ENCODE assay signal across 21 mouse cellular contexts in the genomic region with DNA sequence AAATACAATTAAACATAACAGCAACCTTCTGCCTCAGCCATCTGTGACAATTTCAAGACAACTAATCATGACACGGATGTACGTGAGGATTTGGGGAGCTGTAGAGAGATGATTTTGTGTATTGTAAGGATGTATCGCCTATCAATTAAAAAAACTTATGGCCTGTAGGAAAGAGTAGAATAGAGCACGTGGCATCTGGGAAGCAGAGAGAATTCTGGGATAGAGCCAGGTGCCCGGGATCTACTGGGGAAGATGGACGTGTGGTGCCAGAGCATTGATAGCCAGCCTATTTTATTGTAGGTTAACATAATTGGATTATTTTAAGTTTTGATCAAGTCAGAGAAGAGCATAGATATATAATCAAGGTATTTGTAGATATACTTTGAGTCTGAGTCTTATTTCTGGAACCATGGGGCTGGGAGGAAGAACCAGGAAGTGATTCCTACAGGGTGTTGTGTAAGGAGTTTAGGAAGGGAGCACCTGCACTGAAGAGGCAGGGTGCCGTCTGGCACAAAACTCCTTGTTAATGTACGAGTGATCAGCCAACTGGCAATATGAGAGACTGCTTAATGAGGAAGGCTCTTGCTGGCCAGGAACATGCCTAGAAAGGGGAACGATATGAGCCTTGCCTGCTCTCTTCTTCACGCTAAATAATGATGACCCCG.
DNase-seq lines count a peak whose midpoint lies in the region; ATAC-seq lines count a peak whose summit lies in the region.
"Had no signal": no experiment of that assay in that cellular context is flagged by ENCODE, and none has a peak within 500 bp of the region (broad histone marks: within the 10 kb centered on the region; RNA-seq: fewer than 3 reads in every experiment).

No protein-coding gene starts in this region.

- H3K9me3 ChIP-seq in forebrain, embryonic 15.5 days, result no peaks in the 10 kb centered on the region
- H3K9me3 ChIP-seq in forebrain, embryonic 11.5 days (ENCODE audit: control insufficient read depth, low read length), result no peaks in the 10 kb centered on the region
- no peaks in the 10 kb centered on the region for H3K9me3 ChIP-seq in forebrain, embryonic 16.5 days (ENCODE audit: control insufficient read depth, low read length)
- H3K9me3 ChIP-seq: embryonic facial prominence, embryonic 15.5 days; limb, embryonic 15.5 days; midbrain, embryonic 13.5 days had no signal

- H3K4me2 ChIP-seq in forebrain, embryonic 15.5 days (replicated peaks), result peak overlapping the region; percentile 7; the same call in 1 of the 2 replicates
- H3K4me2 ChIP-seq in forebrain, embryonic 11.5 days (ENCODE audit: low read depth, low read length, severe bottlenecking), result no peak overlapping the region
- H3K4me2 ChIP-seq in forebrain, embryonic 16.5 days (ENCODE audit: low read length), result no peak overlapping the region
- H3K4me2 ChIP-seq: embryonic facial prominence, embryonic 15.5 days; heart, embryonic 11.5 days; limb, embryonic 15.5 days; midbrain, embryonic 13.5 days had no signal

- H3K36me3 ChIP-seq in forebrain, embryonic 15.5 days, result no peaks in the 10 kb centered on the region
- H3K36me3 ChIP-seq in forebrain, embryonic 11.5 days (ENCODE audit: control insufficient read depth, insufficient read depth, low read length), result no peaks in the 10 kb centered on the region
- no peaks in the 10 kb centered on the region for H3K36me3 ChIP-seq in forebrain, embryonic 16.5 days (ENCODE audit: control insufficient read depth, insufficient read depth)
- H3K36me3 ChIP-seq: embryonic facial prominence, embryonic 15.5 days; limb, embryonic 15.5 days; midbrain, embryonic 13.5 days had no signal

- peak overlapping the region; percentile 70 for H3K27ac ChIP-seq in forebrain, embryonic 15.5 days (replicated peaks)
- no peak overlapping the region for H3K27ac ChIP-seq in forebrain, embryonic 11.5 days (ENCODE audit: low read depth, low read length)
- H3K27ac ChIP-seq in forebrain, embryonic 16.5 days (ENCODE audit: low read length), result no peak overlapping the region
- H3K27ac ChIP-seq: embryonic facial prominence, embryonic 15.5 days; kidney, postnatal 0 days; limb, embryonic 15.5 days; midbrain, embryonic 13.5 days; stomach, postnatal 0 days had no signal

- intact Hi-C loops in left cerebral cortex, postnatal 4 days (cut with DNase I), result no loop called here
- intact Hi-C loops in left cerebral cortex, postnatal 14 days (cut with DNase I), result no loop called here

- peaks cover 16% of the 10 kb centered on the region for H3K4me1 ChIP-seq in forebrain, embryonic 15.5 days
- H3K4me1 ChIP-seq in forebrain, embryonic 11.5 days (replicated peaks; ENCODE audit: control insufficient read depth, insufficient read depth, low read length), result 0 out of 2 replicates have a peak, but pooled peaks cover 2% of the 10 kb centered on the region
- peaks cover 9% of the 10 kb centered on the region; the same call in 1 of the 2 replicates for H3K4me1 ChIP-seq in forebrain, embryonic 16.5 days (replicated peaks; ENCODE audit: control insufficient read depth, insufficient read depth, low read length)
- H3K4me1 ChIP-seq: embryonic facial prominence, embryonic 15.5 days; limb, embryonic 15.5 days had no signal

- ATAC-seq in forebrain, embryonic 15.5 days (replicated peaks), result peak; percentile 94
- ATAC-seq in forebrain, embryonic 11.5 days (replicated peaks; ENCODE audit: low FRiP score), result no peak
- peak; percentile 92 for ATAC-seq in forebrain, embryonic 16.5 days
- ATAC-seq: lung, postnatal 0 days; midbrain, embryonic 13.5 days had no signal

- H3K9ac ChIP-seq in forebrain, embryonic 15.5 days (replicated peaks), result no peak overlapping the region
- H3K9ac ChIP-seq in forebrain, embryonic 11.5 days (ENCODE audit: low read length), result no peak overlapping the region
- no peak overlapping the region for H3K9ac ChIP-seq in forebrain, embryonic 16.5 days (replicated peaks; ENCODE audit: low read depth, low read length)
- H3K9ac ChIP-seq: embryonic facial prominence, embryonic 15.5 days; limb, embryonic 15.5 days; midbrain, embryonic 13.5 days had no signal

- H3K4me3 ChIP-seq in forebrain, embryonic 15.5 days, result no peak overlapping the region
- H3K4me3 ChIP-seq in forebrain, embryonic 11.5 days (ENCODE audit: low read depth, low read length), result no peak overlapping the region
- H3K4me3 ChIP-seq in forebrain, embryonic 16.5 days (replicated peaks; ENCODE audit: low read length), result no peak overlapping the region
- H3K4me3 ChIP-seq: embryonic facial prominence, embryonic 15.5 days; limb, embryonic 15.5 days; midbrain, embryonic 13.5 days had no signal

- 48% methylated on average over 11 of the region's 11 CpGs for WGBS in forebrain, embryonic 15.5 days
- WGBS in forebrain, embryonic 11.5 days, result 80% methylated on average over 11 of the region's 11 CpGs
- 45% methylated on average over 11 of the region's 11 CpGs for WGBS in forebrain, embryonic 16.5 days

- no peaks in the 10 kb centered on the region for H3K27me3 ChIP-seq in forebrain, embryonic 15.5 days
- H3K27me3 ChIP-seq in forebrain, embryonic 11.5 days (ENCODE audit: control insufficient read depth, insufficient read depth, low read length), result no peaks in the 10 kb centered on the region
- H3K27me3 ChIP-seq in forebrain, embryonic 16.5 days (replicated peaks; ENCODE audit: control insufficient read depth, insufficient read depth, low read length), result no peaks in the 10 kb centered on the region
- H3K27me3 ChIP-seq: embryonic facial prominence, embryonic 15.5 days; limb, embryonic 15.5 days; midbrain, embryonic 13.5 days had no signal

- DNase-seq in forebrain, embryonic 11.5 days (ENCODE audit: low spot score), result no peak
- peak; percentile 12 for DNase-seq in left cerebral cortex, postnatal 4 days
- DNase-seq in left cerebral cortex, postnatal 14 days (ENCODE audit: low spot score in 2 of 2), result no peak
- DNase-seq in retina, embryonic 14.5 days (ENCODE audit: low spot score), result peak; percentile 37
- no peak for DNase-seq in lung, postnatal 36 days
- DNase-seq in right cerebral cortex, adult 2 months (ENCODE audit: low spot score in 2 of 2), result no peak
- DNase-seq: adrenal gland, adult 2 months; cerebellum, adult 9-11 months; heart, postnatal 10 days; kidney, adult 18-20 months; right cerebral cortex, postnatal 4 days; thymus, postnatal 25 days had no signal

Comparison
In these comparisons a context has a peak if more than half of its experiments do, and no peak if none do; other contexts are left out.
1. DNase-seq: peak in left cerebral cortex, postnatal 4 days (single experiment) and retina, embryonic 14.5 days (single experiment); none in forebrain, embryonic 11.5 days (single experiment), left cerebral cortex, postnatal 14 days (0 of 2), lung, postnatal 36 days (single experiment) and right cerebral cortex, adult 2 months (0 of 2).